Mouse (Mus musculus): ENCODE measurements around the gene Epha2. TPM values are rescaled to one million over a fixed set of nuclear protein-coding genes. Genes with fewer than 3 reads are reported as not detected.
A peak's percentile ranks its signal among the peaks of the same experiment; 100 is the strongest.

Epha2 gene
- polyA plus RNA-seq, 1 experiment from 2014 or later, result 7.6 TPM

GRCm38 (mm10) chr4:141274485-141275341, 26.3 kb upstream of the Epha2 start:
- Histone ChIP-seq H3K36me3 (ENCODE audit: control insufficient read depth, insufficient read depth, low read length) (no peaks in the 10 kb centered on the region), H3K9ac (ENCODE audit: low read depth, low read length) (0 out of 2 replicates have a peak overlapping the region, but pooled peaks have one; percentile 14), H3K4me3 (ENCODE audit: low read length) (no peak overlapping the region), H3K9me3 (ENCODE audit: control insufficient read depth, low read length) (no peaks in the 10 kb centered on the region), H3K27ac (ENCODE audit: low read length) (no peak overlapping the region), H3K4me2 (ENCODE audit: low read depth, low read length) (no peak overlapping the region), H3K27me3 (replicated peaks; ENCODE audit: control insufficient read depth, insufficient read depth, low read length) (no peaks in the 10 kb centered on the region), H3K4me1 (ENCODE audit: control insufficient read depth, insufficient read depth, low read length) (peaks cover 43% of the 10 kb centered on the region)
- no peak for ATAC-seq
- WGBS, result 49% methylated on average over 23 of the region's 23 CpGs

DNA sequence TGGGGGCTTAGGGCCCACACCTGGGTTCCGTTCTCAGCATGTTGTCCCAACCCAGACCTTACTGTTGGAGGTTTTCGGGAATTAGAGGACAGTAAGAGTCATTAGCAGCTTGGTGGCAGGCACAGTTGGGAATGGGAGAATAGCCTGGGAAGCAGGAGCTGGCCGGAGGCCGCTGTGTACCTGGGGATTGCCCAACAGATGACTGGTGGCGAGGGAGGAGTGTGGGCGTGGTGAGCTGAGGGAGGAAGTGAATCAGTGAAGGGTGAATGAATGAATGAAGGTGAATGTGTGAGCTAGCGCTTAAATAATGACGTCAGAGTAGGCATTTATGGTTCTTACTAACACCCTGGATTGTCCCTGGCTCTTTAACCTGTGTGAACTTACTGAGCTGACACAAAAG, 23.9 kb upstream of the Epha2 start:
- Histone ChIP-seq H3K4me3 (ENCODE audit: low read length) (no peak overlapping the region), H3K4me2 (ENCODE audit: low read depth, low read length) (no peak overlapping the region), H3K27ac (ENCODE audit: low read length) (peak overlapping the region; percentile 82), H3K9me3 (ENCODE audit: control insufficient read depth, low read length) (no peaks in the 10 kb centered on the region), H3K9ac (ENCODE audit: low read depth, low read length) (no peak overlapping the region), H3K4me1 (ENCODE audit: control insufficient read depth, insufficient read depth, low read length) (peaks cover 49% of the 10 kb centered on the region), H3K36me3 (ENCODE audit: control insufficient read depth, insufficient read depth, low read length) (no peaks in the 10 kb centered on the region), H3K27me3 (replicated peaks; ENCODE audit: control insufficient read depth, insufficient read depth, low read length) (no peaks in the 10 kb centered on the region)
- WGBS, result 82% methylated on average over 8 of the region's 8 CpGs
- no peak for ATAC-seq

GRCm38 (mm10) chr4:141278154-141278553, 22.9 kb upstream of the Epha2 start:
- WGBS, result 20% methylated on average over 7 of the region's 7 CpGs
- peak; percentile 49 for ATAC-seq
- Histone ChIP-seq H3K4me3 (ENCODE audit: low read length) (no peak overlapping the region), H3K36me3 (ENCODE audit: control insufficient read depth, insufficient read depth, low read length) (no peaks in the 10 kb centered on the region), H3K27me3 (replicated peaks; ENCODE audit: control insufficient read depth, insufficient read depth, low read length) (no peaks in the 10 kb centered on the region), H3K9me3 (ENCODE audit: control insufficient read depth, low read length) (no peaks in the 10 kb centered on the region), H3K4me2 (ENCODE audit: low read depth, low read length) (peak overlapping the region; percentile 4), H3K27ac (ENCODE audit: low read length) (peak overlapping the region; percentile 82), H3K4me1 (ENCODE audit: control insufficient read depth, insufficient read depth, low read length) (peaks cover 52% of the 10 kb centered on the region), H3K9ac (ENCODE audit: low read depth, low read length) (peak overlapping the region; percentile 55)

- ATAC-seq, result no peak
- Histone ChIP-seq H3K4me3 (ENCODE audit: low read length) (no peak overlapping the region), H3K27me3 (replicated peaks; ENCODE audit: control insufficient read depth, insufficient read depth, low read length) (no peaks in the 10 kb centered on the region), H3K4me2 (ENCODE audit: low read depth, low read length) (no peak overlapping the region), H3K27ac (ENCODE audit: low read length) (peak overlapping the region; percentile 16; the same call in 1 of the 2 replicates), H3K36me3 (ENCODE audit: control insufficient read depth, insufficient read depth, low read length) (no peaks in the 10 kb centered on the region), H3K9ac (ENCODE audit: low read depth, low read length) (no peak overlapping the region), H3K4me1 (ENCODE audit: control insufficient read depth, insufficient read depth, low read length) (peaks cover 55% of the 10 kb centered on the region), H3K9me3 (ENCODE audit: control insufficient read depth, low read length) (no peaks in the 10 kb centered on the region)
- WGBS, result 56% methylated on average over 15 of the region's 15 CpGs
These were observed 21.7 kb upstream of the Epha2 start for GRCm38 (mm10) chr4:141279327-141279726.

DNA sequence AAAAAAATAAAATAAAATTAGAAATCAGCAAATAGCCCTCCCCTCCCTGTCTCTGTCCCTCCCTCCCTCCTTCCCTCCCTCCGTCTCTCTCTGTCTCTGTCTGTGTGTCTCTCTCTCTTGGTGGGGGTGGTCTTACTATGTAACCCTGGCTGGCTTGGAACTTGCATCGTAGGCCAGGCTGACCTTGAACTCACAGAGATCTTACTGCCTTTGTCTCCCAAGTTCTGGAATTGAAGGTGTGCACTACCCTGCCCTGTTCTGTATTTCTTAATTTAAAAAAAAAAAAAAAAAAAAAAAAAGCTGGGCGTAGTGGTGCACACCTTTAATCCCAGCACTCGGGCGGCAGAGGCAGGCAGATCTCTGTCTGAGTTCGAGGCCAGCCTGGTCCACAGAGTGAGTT, 21.3 kb upstream of the Epha2 start:
- H3K36me3 ChIP-seq (ENCODE audit: control insufficient read depth, insufficient read depth, low read length), result no peaks in the 10 kb centered on the region
- no peak overlapping the region for H3K4me2 ChIP-seq (ENCODE audit: low read depth, low read length)
- no peaks in the 10 kb centered on the region for H3K9me3 ChIP-seq (ENCODE audit: control insufficient read depth, low read length)
- H3K4me1 ChIP-seq (ENCODE audit: control insufficient read depth, insufficient read depth, low read length), result peaks cover 52% of the 10 kb centered on the region
- no peak for ATAC-seq
- H3K27me3 ChIP-seq (replicated peaks; ENCODE audit: control insufficient read depth, insufficient read depth, low read length), result no peaks in the 10 kb centered on the region
- 92% methylated on average over 6 of the region's 6 CpGs for WGBS
- H3K4me3 ChIP-seq (ENCODE audit: low read length), result no peak overlapping the region
- no peak overlapping the region for H3K27ac ChIP-seq (ENCODE audit: low read length)
- no peak overlapping the region for H3K9ac ChIP-seq (ENCODE audit: low read depth, low read length)

GRCm38 (mm10) chr4:141280471-141280870, 20.6 kb upstream of the Epha2 start:
- no peaks in the 10 kb centered on the region for H3K9me3 ChIP-seq (ENCODE audit: control insufficient read depth, low read length)
- 93% methylated on average over 1 of the region's 1 CpGs for WGBS
- peaks cover 50% of the 10 kb centered on the region for H3K4me1 ChIP-seq (ENCODE audit: control insufficient read depth, insufficient read depth, low read length)
- H3K27ac ChIP-seq (ENCODE audit: low read length), result no peak overlapping the region
- no peak overlapping the region for H3K9ac ChIP-seq (ENCODE audit: low read depth, low read length)
- no peaks in the 10 kb centered on the region for H3K27me3 ChIP-seq (replicated peaks; ENCODE audit: control insufficient read depth, insufficient read depth, low read length)
- H3K4me2 ChIP-seq (ENCODE audit: low read depth, low read length), result no peak overlapping the region
- no peak for ATAC-seq
- H3K36me3 ChIP-seq (ENCODE audit: control insufficient read depth, insufficient read depth, low read length), result no peaks in the 10 kb centered on the region
- no peak overlapping the region for H3K4me3 ChIP-seq (ENCODE audit: low read length)

- H3K4me1 ChIP-seq (ENCODE audit: control insufficient read depth, insufficient read depth, low read length), result peaks cover 53% of the 10 kb centered on the region
- H3K9me3 ChIP-seq (ENCODE audit: control insufficient read depth, low read length), result no peaks in the 10 kb centered on the region
- 0 out of 2 replicates have a peak overlapping the region, but pooled peaks have one; percentile 22 for H3K4me2 ChIP-seq (ENCODE audit: low read depth, low read length)
- no peaks in the 10 kb centered on the region for H3K36me3 ChIP-seq (ENCODE audit: control insufficient read depth, insufficient read depth, low read length)
- no peak overlapping the region for H3K9ac ChIP-seq (ENCODE audit: low read depth, low read length)
- 25% methylated on average over 6 of the region's 6 CpGs for WGBS
- H3K4me3 ChIP-seq (ENCODE audit: low read length), result no peak overlapping the region
- H3K27me3 ChIP-seq (replicated peaks; ENCODE audit: control insufficient read depth, insufficient read depth, low read length), result no peaks in the 10 kb centered on the region
- ATAC-seq, result peak; percentile 77
- H3K27ac ChIP-seq (ENCODE audit: low read length), result peak overlapping the region; percentile 17; the same call in 1 of the 2 replicates
These were observed 19.9 kb upstream of the Epha2 start for GRCm38 (mm10) chr4:141281153-141281552.

DNA sequence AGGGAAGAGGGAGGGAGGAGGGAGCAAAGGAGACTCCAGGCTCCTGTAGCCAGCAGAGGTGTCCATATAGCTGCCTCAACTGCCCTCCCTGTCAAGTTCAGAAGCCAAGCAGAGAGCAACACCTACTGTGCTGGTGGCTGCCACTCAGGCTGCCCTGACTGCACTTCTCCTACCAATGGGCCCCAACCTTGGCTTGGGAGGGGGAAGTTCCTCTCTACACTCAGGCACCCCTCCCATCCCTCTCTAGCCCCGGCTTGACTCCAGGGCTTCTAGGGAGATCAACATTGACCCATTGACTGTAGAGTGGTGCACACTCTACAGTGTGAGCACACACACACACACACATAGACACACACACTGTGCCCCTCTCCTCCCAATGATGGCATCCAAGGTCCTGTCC, 19.5 kb upstream of the Epha2 start:
- Histone ChIP-seq H3K4me2 (ENCODE audit: low read depth, low read length) (no peak overlapping the region), H3K9me3 (ENCODE audit: control insufficient read depth, low read length) (no peaks in the 10 kb centered on the region), H3K36me3 (ENCODE audit: control insufficient read depth, insufficient read depth, low read length) (no peaks in the 10 kb centered on the region), H3K9ac (ENCODE audit: low read depth, low read length) (0 out of 2 replicates have a peak overlapping the region, but pooled peaks have one; percentile 40), H3K4me1 (ENCODE audit: control insufficient read depth, insufficient read depth, low read length) (peaks cover 55% of the 10 kb centered on the region), H3K27me3 (replicated peaks; ENCODE audit: control insufficient read depth, insufficient read depth, low read length) (no peaks in the 10 kb centered on the region), H3K4me3 (ENCODE audit: low read length) (no peak overlapping the region), H3K27ac (ENCODE audit: low read length) (peak overlapping the region; percentile 27; the same call in 1 of the 2 replicates)
- 38% methylated on average over 1 of the region's 1 CpGs for whole genome bisulfite sequencing
- ATAC-seq, result no peak; the same call in 1 of the 2 replicates

- no peak for ATAC-seq
- H3K4me2 ChIP-seq (ENCODE audit: low read depth, low read length), result no peak overlapping the region
- no peak overlapping the region for H3K4me3 ChIP-seq (ENCODE audit: low read length)
- no peaks in the 10 kb centered on the region for H3K27me3 ChIP-seq (replicated peaks; ENCODE audit: control insufficient read depth, insufficient read depth, low read length)
- peak overlapping the region; percentile 40; the same call in 1 of the 2 replicates for H3K9ac ChIP-seq (ENCODE audit: low read depth, low read length)
- no peaks in the 10 kb centered on the region for H3K9me3 ChIP-seq (ENCODE audit: control insufficient read depth, low read length)
- 55% methylated on average over 3 of the region's 3 CpGs for WGBS
- 0 out of 2 replicates have a peak overlapping the region, but pooled peaks have one; percentile 27 for H3K27ac ChIP-seq (ENCODE audit: low read length)
- no peaks in the 10 kb centered on the region for H3K36me3 ChIP-seq (ENCODE audit: control insufficient read depth, insufficient read depth, low read length)
- H3K4me1 ChIP-seq (ENCODE audit: control insufficient read depth, insufficient read depth, low read length), result peaks cover 59% of the 10 kb centered on the region
These were observed 19.0 kb upstream of the Epha2 start for GRCm38 (mm10) chr4:141282087-141282486.
